Mouse (Mus musculus) embryonic facial prominence, embryonic 11.5 days (tissue): ENCODE measurements around the gene Klhdc4. TPM values are rescaled to one million over a fixed set of nuclear protein-coding genes. Genes with fewer than 3 reads are reported as not detected.

Experiments used
- ATAC-seq: fragments of 200-750 bp; cut with Nextera tagmentation; replicated peaks from 2 replicates; pipeline ENCODE4 v1.8.0; 2017; ENCODE audit warnings: low read depth; ENCODE audit not compliant: insufficient number of reproducible peaks, low FRiP score, low TSS enrichment
- DNase-seq: peaks from one replicate; pipeline ENCODE4 v3.0.0-alpha.2; 2015; ENCODE audit warnings: low spot score
- H3K27ac ChIP-seq: fragments of 300-500 bp; sonication (generic); replicated peaks from 2 replicates; pipeline ENCODE4 v1.5.1; 2014; ENCODE audit warnings: mild to moderate bottlenecking, low read depth, low read length, control low read depth
- H3K27me3 ChIP-seq: fragments of 300-500 bp; sonication (generic); 2 replicates; pipeline ENCODE4 v1.6.1; 2014; ENCODE audit warnings: mild to moderate bottlenecking, low read length, moderate library complexity, mixed read lengths; ENCODE audit not compliant: control insufficient read depth, insufficient read depth
- H3K36me3 ChIP-seq: fragments of 300-500 bp; sonication (generic); replicated peaks from 2 replicates; pipeline ENCODE4 v1.6.1; 2014; ENCODE audit warnings: low read depth, mild to moderate bottlenecking, low read length, moderate library complexity, mixed read lengths; ENCODE audit not compliant: control insufficient read depth, insufficient read depth
- H3K4me1 ChIP-seq: fragments of 300-500 bp; sonication (generic); 2 replicates; pipeline ENCODE4 v1.6.1; 2014; ENCODE audit warnings: low read length, mixed read lengths; ENCODE audit not compliant: control insufficient read depth, insufficient read depth
- H3K4me2 ChIP-seq: fragments of 300-500 bp; sonication (generic); 2 replicates; pipeline ENCODE4 v1.6.1; 2014; ENCODE audit warnings: low read depth, mild to moderate bottlenecking, control low read depth, low read length, moderate library complexity
- H3K4me3 ChIP-seq: fragments of 300-500 bp; sonication (generic); 2 replicates; pipeline ENCODE4 v1.5.1; 2014; ENCODE audit warnings: low read depth, low read length, control low read depth
- H3K9ac ChIP-seq: fragments of 300-500 bp; sonication (generic); replicated peaks from 2 replicates; pipeline ENCODE4 v1.6.1; 2014; ENCODE audit warnings: mild to moderate bottlenecking, control low read depth, low read length
- H3K9me3 ChIP-seq: fragments of 300-500 bp; sonication (generic); replicated peaks from 2 replicates; pipeline ENCODE4 v1.6.1; 2016; ENCODE audit warnings: mild to moderate bottlenecking, low read length, inconsistent platforms, mixed read lengths; ENCODE audit not compliant: control insufficient read depth
- WGBS: fragments of 180-500 bp; shearing (Covaris S2); extraction: QIAGEN DNeasy Blood & Tissue Kit; methylation state at CpG from one replicate; pipeline ENCODE4 v1.1.7; 2014; 5-methylcytosine and 5-hydroxymethylcytosine counted together
- polyA plus RNA-seq: library from polyadenylated mRNA; unstranded; fragments of >200 nt; fragmentation: Nextera tagmentation; extraction: Ambion mirVana; gene quantifications from 2 replicates; pipeline ENCODE4 v1.2.1, GENCODE M21; 2014

Klhdc4 gene
- polyA plus RNA-seq, 1 experiment from 2014 or later = 43.1 TPM

- no peaks in the 10 kb centered on the region for H3K9me3 ChIP-seq
- H3K4me3 ChIP-seq = no peak overlapping the region
- H3K4me1 ChIP-seq = no peaks in the 10 kb centered on the region; the same call in 1 of the 2 replicates
- no peak overlapping the region for H3K27ac ChIP-seq
- DNase-seq = no peak
- H3K4me2 ChIP-seq = no peak overlapping the region
- H3K27me3 ChIP-seq = no peaks in the 10 kb centered on the region
- no peak overlapping the region for H3K9ac ChIP-seq
- H3K36me3 ChIP-seq = no peaks in the 10 kb centered on the region
- ATAC-seq = no peak
- WGBS = 88% methylated on average over 7 of the region's 7 CpGs
Observed at GRCm38 (mm10) chr8:121868896-121869295, 39.5 kb upstream of the Klhdc4 start.

- WGBS = 87% methylated on average over 5 of the region's 5 CpGs
- H3K9me3 ChIP-seq = no peaks in the 10 kb centered on the region
- no peak overlapping the region for H3K4me2 ChIP-seq
- no peaks in the 10 kb centered on the region for H3K36me3 ChIP-seq
- no peak overlapping the region for H3K4me3 ChIP-seq
- no peak overlapping the region for H3K9ac ChIP-seq
- no peaks in the 10 kb centered on the region; the same call in 1 of the 2 replicates for H3K4me1 ChIP-seq
- DNase-seq (no peak), ATAC-seq (no peak)
- no peaks in the 10 kb centered on the region for H3K27me3 ChIP-seq
- no peak overlapping the region for H3K27ac ChIP-seq
Observed at GRCm38 (mm10) chr8:121868196-121868595, 38.8 kb upstream of the Klhdc4 start.

- Histone ChIP-seq H3K36me3 (no peaks in the 10 kb centered on the region), H3K9me3 (no peaks in the 10 kb centered on the region), H3K27ac (no peak overlapping the region), H3K4me1 (no peaks in the 10 kb centered on the region), H3K27me3 (no peaks in the 10 kb centered on the region), H3K9ac (no peak overlapping the region), H3K4me3 (no peak overlapping the region), H3K4me2 (no peak overlapping the region)
- 56% methylated on average over 8 of the region's 8 CpGs for WGBS
- no peak for ATAC-seq
- DNase-seq = peak; percentile 57
Observed at GRCm38 (mm10) chr8:121865356-121865755, 36.0 kb upstream of the Klhdc4 start.

- Histone ChIP-seq H3K4me2 (no peak overlapping the region), H3K4me1 (no peaks in the 10 kb centered on the region), H3K4me3 (no peak overlapping the region), H3K27ac (no peak overlapping the region), H3K9me3 (no peaks in the 10 kb centered on the region), H3K9ac (no peak overlapping the region), H3K27me3 (no peaks in the 10 kb centered on the region), H3K36me3 (no peaks in the 10 kb centered on the region)
- ATAC-seq (peak; percentile 64; the same call in 1 of the 2 replicates), DNase-seq (no peak)
- 69% methylated on average over 11 of the region's 12 CpGs for WGBS
Observed at GRCm38 (mm10) chr8:121861806-121862548, 32.6 kb upstream of the Klhdc4 start.

- no peak overlapping the region for H3K9ac ChIP-seq
- DNase-seq = peak; percentile 26
- no peak for ATAC-seq
- H3K27me3 ChIP-seq = no peaks in the 10 kb centered on the region
- WGBS = 46% methylated on average over 6 of the region's 6 CpGs
- no peaks in the 10 kb centered on the region for H3K36me3 ChIP-seq
- no peak overlapping the region for H3K4me3 ChIP-seq
- H3K27ac ChIP-seq = no peak overlapping the region
- no peaks in the 10 kb centered on the region for H3K9me3 ChIP-seq
- no peak overlapping the region for H3K4me2 ChIP-seq
- H3K4me1 ChIP-seq = no peaks in the 10 kb centered on the region
Observed at GRCm38 (mm10) chr8:121861276-121861675, 31.9 kb upstream of the Klhdc4 start.

- H3K27me3 ChIP-seq = no peaks in the 10 kb centered on the region
- H3K4me3 ChIP-seq = no peak overlapping the region
- no peak overlapping the region for H3K27ac ChIP-seq
- 30% methylated on average over 2 of the region's 2 CpGs for whole genome bisulfite sequencing
- no peaks in the 10 kb centered on the region for H3K9me3 ChIP-seq
- H3K4me1 ChIP-seq = no peaks in the 10 kb centered on the region
- no peaks in the 10 kb centered on the region for H3K36me3 ChIP-seq
- ATAC-seq = no peak
- DNase-seq = no peak
- no peak overlapping the region for H3K4me2 ChIP-seq
- no peak overlapping the region for H3K9ac ChIP-seq
Observed at GRCm38 (mm10) chr8:121857747-121858146, 28.4 kb upstream of the Klhdc4 start.

- Histone ChIP-seq H3K9ac (no peak overlapping the region), H3K27me3 (no peaks in the 10 kb centered on the region), H3K9me3 (no peaks in the 10 kb centered on the region), H3K4me1 (no peaks in the 10 kb centered on the region), H3K4me2 (no peak overlapping the region), H3K36me3 (no peaks in the 10 kb centered on the region), H3K27ac (no peak overlapping the region), H3K4me3 (no peak overlapping the region)
- no peak for ATAC-seq
- DNase-seq = no peak
- 55% methylated on average over 9 of the region's 9 CpGs for WGBS
Observed at GRCm38 (mm10) chr8:121857331-121857730, 28.0 kb upstream of the Klhdc4 start.

GRCm38 (mm10) chr8:121856071-121856746 is 26.8 kb upstream of the Klhdc4 start:
- Histone ChIP-seq H3K4me3 (no peak overlapping the region), H3K27me3 (no peaks in the 10 kb centered on the region), H3K4me1 (no peaks in the 10 kb centered on the region), H3K36me3 (no peaks in the 10 kb centered on the region), H3K4me2 (no peak overlapping the region), H3K9ac (no peak overlapping the region), H3K27ac (no peak overlapping the region), H3K9me3 (no peaks in the 10 kb centered on the region)
- ATAC-seq (no peak), DNase-seq (no peak)
- WGBS = 85% methylated on average over 14 of the region's 14 CpGs
